Mouse (Mus musculus): ENCODE measurements around the gene Tubb4a. TPM values are rescaled to one million over a fixed set of nuclear protein-coding genes. Genes with fewer than 3 reads are reported as not detected.
A peak's percentile ranks its signal among the peaks of the same experiment; 100 is the strongest.

Gene Tubb4a
- polyA plus RNA-seq, 1 experiment = 3.2 TPM

GRCm38 (mm10) chr17:57105181-57106034 is 17.8 kb upstream of the Tubb4a start, which contains the start of gene Tnfsf9:
TSS of gene Tnfsf9 (plus strand) at chr17:57105325.
- no peak for DNase-seq (ENCODE audit: low read depth, low spot score)
- WGBS = under 1% methylated on average over 58 of the region's 61 CpGs

- DNase-seq (ENCODE audit: low read depth, low spot score) = no peak
- WGBS = 54% methylated on average over 4 of the region's 4 CpGs
Measured at GRCm38 (mm10) chr17:57104496-57104895, 16.9 kb upstream of the Tubb4a start.

GRCm38 (mm10) chr17:57102276-57102675 is 14.7 kb upstream of the Tubb4a start:
- 75% methylated on average over 2 of the region's 2 CpGs for WGBS
- no peak for DNase-seq (ENCODE audit: low read depth, low spot score)

DNA sequence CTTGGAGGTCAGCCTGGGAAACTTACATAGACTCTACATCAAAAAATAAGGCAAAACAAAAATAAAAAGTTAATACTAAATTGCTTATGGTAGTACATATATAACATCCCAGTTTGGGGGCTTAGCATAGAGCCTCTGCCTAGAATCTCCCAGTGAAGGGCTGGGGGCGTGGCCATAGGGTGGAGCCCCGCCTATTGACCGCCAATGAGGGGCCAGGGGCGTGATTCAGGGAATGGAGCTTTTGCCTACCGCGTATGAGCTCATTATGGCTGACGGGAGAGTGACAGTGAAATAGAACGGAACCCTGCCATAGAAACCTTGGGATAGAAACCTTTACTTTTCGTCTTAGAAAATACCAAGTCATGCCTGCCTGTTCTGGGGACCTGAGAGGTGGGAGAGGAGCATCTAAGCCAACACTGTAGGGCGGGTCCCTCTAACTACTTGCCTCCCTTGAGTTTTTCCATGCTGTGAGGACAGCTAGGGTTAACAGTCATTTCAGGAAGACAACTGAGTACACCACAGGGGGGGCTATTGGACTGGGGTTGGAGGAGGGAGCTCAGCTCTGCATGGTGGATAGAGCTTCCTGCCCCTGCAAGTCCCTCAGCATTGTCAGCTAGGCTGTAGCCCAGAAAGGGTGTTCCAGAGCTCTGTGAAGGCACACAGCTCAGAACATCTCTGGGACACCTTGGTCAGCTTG is 12.2 kb upstream of the Tubb4a start:
- 31% methylated on average over 10 of the region's 10 CpGs for WGBS
- no peak for DNase-seq (ENCODE audit: low read depth, low spot score)

- no peak for DNase-seq (ENCODE audit: low read depth, low spot score)
- WGBS = 58% methylated on average over 5 of the region's 5 CpGs
Measured at GRCm38 (mm10) chr17:57098321-57098720, 10.7 kb upstream of the Tubb4a start.

- peak; percentile 45 for DNase-seq (ENCODE audit: low read depth, low spot score)
Measured at GRCm38 (mm10) chr17:57096623-57096920, 9.0 kb upstream of the Tubb4a start.

GRCm38 (mm10) chr17:57095855-57096622 is 8.5 kb upstream of the Tubb4a start:
- WGBS = 3% methylated on average over 19 of the region's 19 CpGs
- peak; percentile 71 for DNase-seq (ENCODE audit: low read depth, low spot score)

More at GRCm38 (mm10) chr17:57096623-57096920, 9.0 kb upstream of the Tubb4a start:
- WGBS = 1% methylated on average over 11 of the region's 11 CpGs

- peak; percentile 75 for DNase-seq (ENCODE audit: low read depth, low spot score)
- 72% methylated on average over 3 of the region's 3 CpGs for WGBS
Measured at GRCm38 (mm10) chr17:57094222-57094621, 6.6 kb upstream of the Tubb4a start.

GRCm38 (mm10) chr17:57085970-57086757 is 1.4 kb downstream of the Tubb4a start:
- DNase-seq (ENCODE audit: low read depth, low spot score) = no peak
- WGBS = 81% methylated on average over 11 of the region's 11 CpGs

DNA sequence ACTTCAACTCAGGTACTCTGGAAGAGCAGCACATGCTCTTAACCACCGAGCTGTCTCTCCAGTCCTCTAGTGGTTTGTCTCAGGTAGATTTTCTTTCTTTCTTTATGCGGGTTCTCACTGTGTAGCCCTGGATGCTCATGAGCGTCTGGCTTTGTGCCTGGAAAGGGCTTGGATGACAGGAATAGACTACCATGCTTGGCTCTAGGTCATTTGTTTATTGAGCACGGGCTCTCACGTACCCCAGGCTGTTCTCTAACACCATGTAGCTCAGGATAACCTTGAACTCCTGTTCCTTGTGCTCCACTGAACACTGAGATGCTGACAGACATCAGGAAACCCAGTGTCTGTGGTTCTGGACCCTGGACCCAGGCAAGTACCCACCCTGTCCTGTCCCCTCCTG is 5.1 kb downstream of the Tubb4a start:
- 70% methylated on average over 5 of the region's 5 CpGs for WGBS
- no peak for DNase-seq (ENCODE audit: low read depth, low spot score)

DNA sequence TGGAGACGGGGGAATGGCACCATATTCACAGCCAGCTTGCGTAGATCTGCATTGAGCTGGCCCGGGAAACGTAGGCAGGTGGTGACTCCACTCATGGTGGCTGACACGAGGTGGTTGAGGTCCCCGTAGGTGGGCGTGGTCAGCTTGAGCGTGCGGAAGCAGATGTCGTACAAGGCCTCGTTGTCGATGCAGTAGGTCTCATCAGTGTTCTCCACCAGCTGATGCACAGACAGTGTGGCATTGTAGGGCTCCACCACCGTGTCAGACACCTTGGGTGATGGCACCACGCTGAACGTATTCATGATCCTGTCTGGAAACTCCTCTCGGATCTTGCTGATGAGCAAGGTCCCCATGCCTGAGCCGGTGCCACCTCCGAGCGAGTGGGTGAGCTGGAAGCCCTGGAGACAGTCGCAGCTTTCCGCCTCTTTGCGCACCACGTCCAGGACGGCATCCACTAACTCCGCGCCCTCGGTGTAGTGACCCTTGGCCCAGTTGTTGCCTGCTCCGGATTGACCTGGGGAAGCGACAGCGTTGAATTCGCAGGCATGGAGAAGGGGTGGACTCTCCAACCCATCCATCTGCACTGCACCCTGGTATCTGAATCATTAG is 6.2 kb downstream of the Tubb4a start:
- DNase-seq (ENCODE audit: low read depth, low spot score) = no peak
- WGBS = 93% methylated on average over 31 of the region's 31 CpGs

- WGBS = 42% methylated on average over 3 of the region's 3 CpGs
Measured at GRCm38 (mm10) chr17:57079919-57080318, 7.7 kb downstream of the Tubb4a start.

GRCm38 (mm10) chr17:57078336-57078735 is 9.2 kb downstream of the Tubb4a start, which contains the start of gene Dennd1c:
TSS of gene Dennd1c (minus strand) at chr17:57078514.
- WGBS = 52% methylated on average over 6 of the region's 6 CpGs
- no peak for DNase-seq (ENCODE audit: low read depth, low spot score)

More at GRCm38 (mm10) chr17:57079919-57080318, 7.7 kb downstream of the Tubb4a start:
- DNase-seq (ENCODE audit: low read depth, low spot score) = no peak

DNA sequence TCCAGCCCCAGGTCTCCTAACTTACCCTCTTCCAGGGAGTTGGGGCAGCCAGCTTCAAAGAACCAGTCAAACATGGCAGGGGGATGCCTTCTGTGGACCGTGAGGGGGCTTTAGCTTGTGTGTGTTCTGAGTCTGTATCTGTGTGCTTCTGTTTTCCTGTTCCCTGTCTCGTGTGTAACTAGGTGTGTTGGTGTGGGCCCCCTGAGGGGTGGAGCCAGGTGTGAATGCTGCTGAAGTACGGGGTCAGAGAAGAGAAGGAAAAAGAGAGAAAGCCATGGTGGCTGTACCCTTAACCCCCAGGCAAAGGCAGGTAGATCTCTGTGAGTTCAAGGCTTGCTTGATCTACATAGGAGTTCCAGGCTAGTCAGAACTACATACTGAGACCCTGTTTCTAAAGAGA is 10.7 kb downstream of the Tubb4a start:
- 38% methylated on average over 3 of the region's 3 CpGs for WGBS
- no peak for DNase-seq (ENCODE audit: low read depth, low spot score)

DNA sequence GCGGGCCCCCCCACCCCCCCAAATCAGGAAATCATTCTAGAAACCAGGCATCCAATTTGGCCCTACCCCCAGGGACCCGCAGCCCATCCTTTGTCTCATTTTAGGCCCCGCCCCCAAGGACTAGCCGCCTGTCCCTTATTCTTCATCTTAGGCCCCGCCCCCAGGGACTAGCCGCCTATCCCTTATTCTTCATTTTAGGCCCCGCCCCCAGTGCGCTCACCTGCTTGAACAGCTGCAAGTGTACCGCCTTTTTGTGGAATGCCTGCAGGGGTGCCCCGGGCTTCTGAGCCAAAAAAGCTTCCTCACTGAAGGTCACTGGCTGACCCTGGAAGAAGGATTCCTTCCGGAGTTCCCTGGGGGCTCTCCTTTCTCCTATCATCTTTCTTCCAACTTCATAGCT is 16.9 kb downstream of the Tubb4a start:
- 11% methylated on average over 11 of the region's 11 CpGs for WGBS
- DNase-seq (ENCODE audit: low read depth, low spot score) = no peak

DNA sequence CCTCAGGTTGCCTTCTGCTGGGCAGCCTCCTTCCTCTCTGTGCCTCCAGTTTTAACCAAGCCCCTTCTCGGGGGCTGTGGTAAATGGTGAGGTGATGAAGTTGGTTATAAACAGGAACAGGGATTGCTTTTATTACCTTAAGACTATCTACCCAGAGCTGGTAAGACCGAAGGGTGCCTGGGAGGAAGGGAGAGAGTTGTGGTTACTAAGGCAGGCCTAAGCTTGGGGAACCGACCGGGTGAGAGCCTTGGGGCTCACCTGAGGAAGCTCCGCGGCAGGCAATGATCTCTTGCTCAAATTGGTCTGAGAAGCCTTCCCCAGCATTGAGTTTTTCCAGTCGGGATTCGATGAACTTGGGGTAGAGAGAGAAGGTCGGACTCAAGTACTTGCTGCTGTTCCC is 17.3 kb downstream of the Tubb4a start:
- WGBS = 13% methylated on average over 9 of the region's 9 CpGs
- DNase-seq (ENCODE audit: low read depth, low spot score) = no peak

DNA sequence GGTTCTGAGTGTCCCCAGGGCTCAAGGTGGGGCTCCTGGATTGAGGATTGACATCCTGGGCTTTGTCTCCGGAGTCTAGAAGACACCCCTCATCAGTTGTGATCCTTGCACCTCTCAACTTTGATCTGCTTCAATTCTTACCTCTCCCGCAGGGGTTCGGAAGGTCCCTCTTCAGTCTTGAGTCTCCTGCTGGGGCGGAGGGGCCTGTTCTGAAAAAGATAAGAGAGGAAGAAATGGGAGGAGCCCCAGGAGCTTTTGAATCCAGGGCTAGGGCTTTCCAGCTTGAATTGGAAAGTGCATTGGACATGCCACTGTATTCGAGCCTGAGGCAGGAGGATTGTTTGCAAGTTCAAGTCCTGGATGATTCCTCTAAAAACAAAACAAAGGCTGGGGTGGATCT is 20.7 kb downstream of the Tubb4a start:
- WGBS = 76% methylated on average over 5 of the region's 5 CpGs
- DNase-seq (ENCODE audit: low read depth, low spot score) = no peak

DNA sequence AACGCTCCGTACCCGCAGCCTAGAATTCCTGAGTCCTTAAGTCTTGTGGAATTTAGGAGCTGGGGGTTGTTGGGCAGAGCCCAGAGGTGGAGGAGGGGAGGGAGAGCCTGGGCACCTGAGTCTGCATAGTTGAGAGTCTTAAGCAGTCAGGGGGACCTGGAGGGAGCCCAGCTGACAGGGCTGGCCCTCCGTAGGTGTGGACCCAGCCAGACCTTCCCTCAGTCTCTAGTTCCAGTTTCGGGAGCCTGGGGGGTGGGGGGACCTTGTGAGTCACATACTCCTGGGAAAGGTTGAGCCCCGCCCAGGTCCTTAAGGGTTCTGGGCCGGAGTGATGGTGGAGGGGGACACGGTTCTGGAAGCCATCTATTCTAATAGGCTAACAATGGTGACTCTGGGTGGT is 24.6 kb downstream of the Tubb4a start:
- DNase-seq (ENCODE audit: low read depth, low spot score) = no peak
- WGBS = 15% methylated on average over 8 of the region's 8 CpGs

- no peak for DNase-seq (ENCODE audit: low read depth, low spot score)
- WGBS = 2% methylated on average over 22 of the region's 22 CpGs
Measured at GRCm38 (mm10) chr17:57062548-57062947, 25.0 kb downstream of the Tubb4a start.
